Mouse (Mus musculus) gastrocnemius, postnatal 10 days (tissue): ENCODE measurements at regions not wholly inside any gene's neighbourhood (a gene's known extent, or its start where the extent isn't known, plus 50 kb on each side); places are given as distances from the start of the nearest gene placed in this dataset.

ENCODE experiments used
- DNase-seq: peaks from one replicate; pipeline ENCODE4 v3.0.0; 2021; ENCODE audit warnings: mixed read lengths

DNA sequence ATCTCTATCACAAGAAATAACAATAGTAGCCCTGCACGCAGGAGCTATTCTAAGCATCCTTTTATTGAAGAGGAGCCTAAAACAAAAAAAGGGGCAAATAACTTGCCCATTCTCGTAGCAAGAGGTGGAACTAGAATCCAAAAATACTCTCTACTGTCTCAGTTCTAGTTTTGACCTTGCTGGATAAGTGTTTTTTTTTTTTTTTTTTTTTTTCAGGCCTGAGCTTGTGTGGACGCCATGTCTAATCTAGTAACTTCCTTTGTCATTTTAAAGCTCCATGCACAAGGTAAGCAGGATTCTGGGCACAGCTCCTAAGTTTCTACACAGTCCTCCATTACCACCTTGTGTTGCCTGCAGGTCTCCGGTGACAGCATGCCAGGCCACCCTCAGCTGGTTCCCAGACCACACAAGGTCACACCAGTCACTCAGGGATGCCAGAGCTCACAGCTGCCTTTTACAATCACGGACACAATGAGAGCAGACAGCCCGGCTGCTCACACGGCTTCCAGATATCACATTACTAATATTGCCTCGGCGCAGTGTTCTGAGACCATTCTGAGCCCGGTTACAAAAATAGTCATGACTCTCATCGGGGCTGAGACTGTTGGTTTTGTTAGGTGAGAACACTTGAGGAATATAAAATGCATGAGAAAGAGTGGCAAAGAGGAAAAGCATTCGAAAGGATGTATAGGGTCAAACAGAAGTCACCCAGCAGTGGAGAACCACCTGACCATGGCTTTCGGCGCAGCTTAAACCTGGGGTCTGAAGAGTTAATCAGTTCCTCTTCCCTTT lies 124.7 kb upstream of the Tank start:
- peak; percentile 55 for DNase-seq

DNA sequence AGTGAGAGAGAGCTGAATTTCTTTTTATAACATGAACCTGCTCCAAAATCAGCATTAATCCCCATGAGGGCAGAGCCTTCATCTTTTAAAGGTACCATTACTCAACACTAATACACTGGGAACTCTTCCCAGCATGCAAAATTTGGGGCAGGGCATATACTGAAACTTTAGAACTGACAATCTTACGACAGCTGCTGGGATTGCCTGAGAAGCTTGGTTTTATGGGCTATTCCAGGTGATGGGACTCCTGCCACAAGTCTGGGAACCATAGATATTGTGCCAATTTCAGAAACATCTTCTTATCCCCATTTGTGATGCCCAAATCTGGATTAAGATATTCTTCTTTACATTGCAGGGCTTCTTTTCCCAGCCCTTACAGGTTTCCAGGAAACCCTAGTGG lies 125.8 kb upstream of the Tank start:
- DNase-seq: no peak

DNA sequence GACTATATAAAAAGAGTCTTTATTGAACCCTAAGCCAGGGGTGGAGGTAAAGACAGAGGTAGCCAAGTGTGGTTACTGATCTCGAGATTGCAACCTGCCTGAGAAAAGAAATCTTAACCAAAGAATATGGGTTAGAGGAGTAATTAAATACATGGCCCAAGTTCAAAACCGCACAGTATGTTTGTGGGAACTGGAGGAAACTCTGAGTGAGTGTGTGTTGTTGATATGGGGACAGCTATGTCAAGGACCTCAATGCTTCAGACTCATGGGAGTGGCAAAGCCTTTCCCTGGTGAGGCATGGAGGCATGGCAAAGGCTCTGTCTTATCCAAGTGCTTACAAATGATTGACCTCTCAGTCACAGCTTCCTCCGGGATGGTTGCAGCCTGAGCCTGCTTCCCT lies 127.7 kb upstream of the Tank start:
- DNase-seq: no peak

- DNase-seq: no peak
These were observed 141.8 kb upstream of the Tank start for GRCm38 (mm10) chr2:61436591-61436990.

GRCm38 (mm10) chr2:61407881-61408280 lies 170.5 kb upstream of the Tank start:
- no peak for DNase-seq

DNA sequence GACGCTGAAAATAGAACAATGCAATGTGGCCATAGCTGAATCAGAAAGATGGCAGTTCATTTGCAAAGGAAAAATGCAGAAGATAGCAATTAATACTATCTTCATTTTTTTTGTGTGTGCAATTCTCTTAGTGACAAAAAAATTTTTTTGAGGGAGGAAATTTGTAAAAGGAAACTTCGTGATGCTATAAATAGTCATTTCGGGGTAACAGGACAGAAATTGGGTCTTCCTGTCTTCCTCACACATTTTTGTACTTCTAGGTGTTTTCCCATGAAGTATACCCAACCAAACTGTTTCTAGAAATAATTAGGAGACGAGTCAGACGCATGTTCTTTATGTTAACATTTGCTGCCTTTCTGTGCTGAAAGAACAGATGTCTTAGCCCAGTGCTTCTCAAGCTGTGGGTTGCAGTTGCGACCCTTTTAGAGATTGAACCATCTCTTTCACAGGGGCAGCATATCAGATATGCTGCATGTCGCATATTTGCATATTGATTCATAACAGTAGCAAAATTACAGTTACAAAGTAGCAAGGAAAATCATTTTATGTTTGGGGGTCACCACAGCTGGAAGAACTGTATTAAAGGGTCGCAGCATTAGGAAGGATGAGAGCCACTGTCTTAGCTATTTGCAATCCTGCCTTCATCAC lies 172.2 kb upstream of the Tank start:
- DNase-seq: no peak

DNA sequence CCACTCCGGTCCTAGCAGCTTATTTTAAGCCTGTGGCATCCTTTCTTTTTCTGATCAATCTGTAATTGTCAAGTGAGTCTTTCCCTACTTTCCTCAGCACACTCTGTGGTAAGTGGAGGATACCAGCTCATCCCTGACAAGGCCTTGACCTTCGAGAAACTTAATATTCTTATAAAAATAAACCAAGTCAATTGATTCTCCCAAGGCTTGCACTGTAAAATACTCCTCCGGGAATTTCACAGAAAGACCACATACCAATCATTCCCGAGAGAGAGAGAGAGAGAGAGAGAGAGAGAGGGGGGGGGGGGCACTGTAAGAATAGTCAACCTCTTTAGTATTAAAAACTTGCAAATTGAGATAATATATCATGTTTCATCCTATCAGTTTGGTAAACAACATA lies 173.1 kb upstream of the Tank start:
- DNase-seq: no peak

GRCm38 (mm10) chr2:61402588-61403487 lies 175.5 kb upstream of the Tank start:
- no peak for DNase-seq

DNA sequence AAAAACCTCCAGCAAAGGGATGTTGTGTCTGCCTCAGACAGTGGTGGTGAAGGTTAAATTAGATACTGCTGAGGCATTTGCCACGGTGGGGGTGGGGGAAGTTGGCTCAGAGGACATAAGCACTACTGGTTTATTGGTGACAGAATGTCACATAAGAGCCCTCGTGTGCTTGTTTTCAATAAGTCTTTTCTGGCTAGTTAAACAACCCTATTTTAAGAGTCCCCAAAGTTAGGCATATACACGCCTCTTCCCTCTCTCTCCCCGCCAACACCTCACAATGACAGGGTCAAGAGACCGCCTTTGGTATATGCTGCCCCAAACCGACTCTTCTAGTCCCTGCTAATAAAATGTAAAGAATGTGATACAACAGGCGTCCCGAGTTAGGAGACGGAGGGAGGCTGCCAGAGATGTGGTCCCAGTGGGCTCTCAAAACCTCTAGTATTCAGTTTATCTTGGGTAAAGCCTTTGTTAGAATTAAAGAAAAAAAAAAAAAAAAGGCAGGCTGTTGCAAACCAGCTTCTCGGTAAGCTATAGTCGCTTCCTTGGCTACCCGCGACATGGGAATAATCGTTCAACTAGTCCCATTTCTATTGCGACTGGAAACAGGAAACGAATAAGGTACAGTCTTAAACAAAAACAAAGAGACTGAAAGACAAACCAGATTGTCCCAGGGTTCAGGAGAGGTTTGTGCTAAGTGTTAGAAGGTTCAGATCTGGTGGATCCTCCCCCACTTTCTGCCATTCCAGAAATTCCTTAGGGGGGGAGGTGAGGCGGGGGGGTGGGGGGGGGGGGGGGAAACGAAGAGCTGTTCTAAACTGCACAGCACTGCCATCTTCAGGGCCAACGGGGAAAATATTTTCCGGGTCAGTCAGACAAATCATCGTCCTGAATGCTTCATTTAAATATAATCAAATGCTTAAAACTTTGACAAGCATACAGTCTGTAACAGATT lies 176.5 kb upstream of the Tank start:
- peak; percentile 79 for DNase-seq

DNA sequence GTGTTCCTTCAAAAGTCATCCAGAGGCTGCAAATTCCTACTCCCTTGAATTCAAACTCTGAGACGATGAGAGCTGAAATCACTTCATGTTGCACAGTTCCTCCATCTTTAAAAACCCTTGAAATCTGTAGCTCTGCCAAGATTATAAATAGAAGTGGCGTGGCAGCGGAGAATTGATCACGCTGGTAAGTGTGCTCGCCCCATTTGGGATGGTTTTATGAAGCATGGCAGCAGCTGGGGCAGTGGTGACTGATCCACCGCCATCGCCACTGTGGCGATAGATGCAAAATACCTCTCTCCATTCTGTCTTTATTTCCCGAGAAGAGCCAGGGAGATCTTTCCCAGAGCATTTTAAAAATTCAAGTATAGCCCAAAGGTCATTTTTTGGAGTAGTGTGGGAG lies 179.8 kb upstream of the Tank start:
- DNase-seq: no peak

- DNase-seq: no peak
These were observed 188.8 kb upstream of the Tank start for GRCm38 (mm10) chr2:61389622-61390021.

- DNase-seq: no peak
These were observed 189.2 kb upstream of the Tank start for GRCm38 (mm10) chr2:61389207-61389606.

GRCm38 (mm10) chr2:61387561-61387960 lies 190.8 kb upstream of the Tank start:
- DNase-seq: peak; percentile 12

- no peak for DNase-seq
These were observed 191.4 kb upstream of the Tank start for GRCm38 (mm10) chr2:61386966-61387365.

DNA sequence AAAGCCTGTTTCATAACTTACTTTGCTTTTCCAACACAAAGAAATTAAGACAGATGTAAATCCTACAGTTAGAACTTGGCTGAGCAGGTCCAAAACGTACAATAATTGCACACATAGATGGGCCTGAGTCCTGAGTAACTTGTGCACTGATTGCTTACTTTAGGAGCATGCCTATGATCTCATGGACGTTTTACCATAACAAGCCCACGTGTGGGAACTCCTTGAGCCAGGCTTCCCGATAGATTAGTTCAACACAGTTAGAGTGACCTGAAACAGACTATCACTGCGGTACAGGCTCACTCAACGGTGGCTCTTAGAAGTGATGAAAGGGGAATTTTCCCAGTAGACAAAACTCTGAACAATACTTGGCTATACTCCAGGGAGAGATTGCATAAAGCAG lies 193.9 kb upstream of the Tank start:
- no peak for DNase-seq

DNA sequence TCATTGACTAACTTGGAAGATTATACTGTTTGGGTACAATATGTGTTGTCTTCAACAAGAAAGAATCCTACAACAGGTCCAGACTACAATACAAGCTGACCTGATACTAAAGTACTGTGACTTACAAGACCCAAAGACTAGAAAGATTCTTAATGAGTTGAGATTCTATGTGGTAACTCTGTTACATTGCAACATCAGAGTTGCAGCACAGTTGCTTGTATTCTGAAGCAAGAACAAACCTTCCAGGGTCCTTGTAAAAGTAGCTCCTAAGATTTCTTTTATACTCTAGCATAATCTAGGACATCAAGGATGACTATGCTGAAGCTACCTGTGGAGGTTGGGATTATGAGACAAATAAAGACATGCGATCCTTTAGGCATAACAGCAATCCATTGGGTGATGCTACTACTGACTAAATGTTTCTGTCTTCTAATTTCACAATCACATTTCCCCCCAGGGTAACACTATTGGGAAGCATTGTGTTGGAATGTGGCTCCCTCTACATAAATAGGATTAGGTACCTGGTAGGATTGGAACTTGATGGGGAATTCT lies 194.6 kb upstream of the Tank start:
- no peak for DNase-seq

- no peak for DNase-seq
These were observed 199.3 kb upstream of the Tank start for GRCm38 (mm10) chr2:61379076-61379475.

GRCm38 (mm10) chr2:61378297-61378696 lies 200.1 kb upstream of the Tank start:
- DNase-seq: no peak

DNA sequence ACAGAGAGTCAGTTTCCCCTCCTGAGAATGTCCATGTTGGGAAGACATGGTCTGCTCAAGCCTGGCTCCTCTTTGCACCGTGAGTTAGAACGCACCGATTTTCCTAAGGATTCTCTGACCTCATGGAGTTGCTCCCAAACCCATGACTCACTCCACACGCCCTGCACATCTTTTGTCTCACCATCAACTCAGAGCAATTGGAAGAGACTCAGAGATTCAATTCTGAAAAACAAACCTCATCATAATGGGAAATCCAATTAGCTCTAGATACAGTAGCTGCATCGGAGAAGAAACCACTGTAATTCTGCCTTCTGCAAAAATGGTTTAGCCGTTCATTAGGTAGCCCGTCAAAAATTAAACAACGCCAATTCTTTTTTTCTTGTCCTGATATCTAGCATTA lies 200.6 kb upstream of the Tank start:
- no peak for DNase-seq

GRCm38 (mm10) chr2:61362606-61363005 lies 215.8 kb upstream of the Tank start:
- DNase-seq: no peak

DNA sequence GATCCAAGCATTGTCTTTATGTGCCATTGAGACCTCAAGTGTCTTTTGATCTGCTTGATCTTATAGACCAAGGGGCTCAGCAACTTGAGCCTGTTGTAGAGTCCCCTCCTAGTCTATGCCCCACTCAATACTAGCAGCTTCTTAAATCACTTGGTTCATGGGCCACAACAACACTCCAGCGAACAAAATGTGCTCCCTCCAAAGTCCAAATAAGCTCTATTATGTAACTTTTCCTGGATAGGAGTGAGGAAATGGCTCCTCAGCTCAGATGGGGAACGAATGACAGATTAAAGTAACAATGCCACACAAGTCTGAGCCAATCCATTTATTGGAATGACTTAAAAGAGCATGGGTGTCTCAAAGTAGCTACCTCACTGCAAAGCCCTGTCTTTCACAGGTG lies 217.0 kb upstream of the Tank start:
- DNase-seq: no peak

GRCm38 (mm10) chr2:61354104-61354503 lies 224.3 kb upstream of the Tank start:
- DNase-seq: peak; percentile 25
